Mouse (Mus musculus): ENCODE measurements at regions not wholly inside any gene's neighbourhood (a gene's known extent, or its start where the extent isn't known, plus 50 kb on each side); places are given as distances from the start of the nearest gene placed in this dataset.

- H3K4me3 ChIP-seq (replicated peaks; ENCODE audit: low read length): no peak overlapping the region
- no peaks in the 10 kb centered on the region for H3K9me3 ChIP-seq (replicated peaks; ENCODE audit: control insufficient read depth, low read length)
- no peaks in the 10 kb centered on the region for H3K36me3 ChIP-seq (ENCODE audit: control insufficient read depth, insufficient read depth, low read length)
- H3K27ac ChIP-seq (ENCODE audit: low read length): no peak overlapping the region
- H3K4me1 ChIP-seq (ENCODE audit: control insufficient read depth, insufficient read depth, low read length): peaks cover 7% of the 10 kb centered on the region; the same call in 1 of the 2 replicates
- peak; percentile 77 for ATAC-seq (ENCODE audit: insufficient read depth, low FRiP score)
- H3K4me2 ChIP-seq (ENCODE audit: low read depth, low read length): no peak overlapping the region
- H3K27me3 ChIP-seq (ENCODE audit: control insufficient read depth, insufficient read depth, low read length): no peaks in the 10 kb centered on the region
- WGBS: 65% methylated on average over 3 of the region's 3 CpGs
- no peak overlapping the region for H3K9ac ChIP-seq (ENCODE audit: low read length)
Observed at GRCm38 (mm10) chr7:138609605-138610004, 212.1 kb upstream of the Tcerg1l start.

- no peak overlapping the region for H3K27ac ChIP-seq (ENCODE audit: low read length)
- ATAC-seq (ENCODE audit: insufficient read depth, low FRiP score): no peak
- H3K9me3 ChIP-seq (replicated peaks; ENCODE audit: control insufficient read depth, low read length): no peaks in the 10 kb centered on the region
- H3K4me1 ChIP-seq (ENCODE audit: control insufficient read depth, insufficient read depth, low read length): peaks cover 7% of the 10 kb centered on the region; the same call in 1 of the 2 replicates
- 51% methylated on average over 4 of the region's 4 CpGs for WGBS
- no peaks in the 10 kb centered on the region for H3K27me3 ChIP-seq (ENCODE audit: control insufficient read depth, insufficient read depth, low read length)
- H3K36me3 ChIP-seq (ENCODE audit: control insufficient read depth, insufficient read depth, low read length): no peaks in the 10 kb centered on the region
- H3K4me2 ChIP-seq (ENCODE audit: low read depth, low read length): no peak overlapping the region
- H3K4me3 ChIP-seq (replicated peaks; ENCODE audit: low read length): no peak overlapping the region
- H3K9ac ChIP-seq (ENCODE audit: low read length): no peak overlapping the region
Observed at GRCm38 (mm10) chr7:138609124-138609523, 211.6 kb upstream of the Tcerg1l start.

DNA sequence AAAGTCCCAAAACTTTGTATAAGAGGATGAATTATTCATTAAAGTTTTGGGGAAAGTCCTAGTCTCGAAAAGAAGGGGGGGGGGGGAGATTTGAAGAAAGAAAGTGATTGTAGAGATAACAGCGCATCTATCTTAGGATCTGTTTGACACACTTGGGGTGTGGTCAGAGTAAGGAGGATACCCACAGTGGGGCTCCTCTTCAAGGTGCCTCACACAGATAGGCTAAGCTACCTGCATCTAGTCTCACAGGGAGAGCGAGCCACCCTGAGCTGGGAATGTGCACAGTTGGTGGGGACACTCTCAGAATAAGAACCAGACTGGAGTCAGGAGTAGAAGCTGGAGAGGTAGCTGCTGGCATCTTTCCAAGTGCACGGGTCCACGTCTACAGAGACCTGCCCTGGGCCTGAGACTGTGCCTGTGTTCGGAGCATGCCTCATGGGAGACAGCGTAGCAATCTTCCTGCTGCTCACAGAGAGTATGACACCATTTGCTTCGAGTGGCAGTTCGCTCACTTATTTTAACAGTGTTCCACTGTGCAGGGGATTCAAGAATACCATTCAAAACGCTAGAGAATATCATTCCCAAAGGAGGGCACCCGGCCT lies 208.9 kb upstream of the Tcerg1l start:
- ATAC-seq (ENCODE audit: insufficient read depth, low FRiP score): no peak

GRCm38 (mm10) chr7:138605923-138606322 lies 208.4 kb upstream of the Tcerg1l start:
- H3K4me1 ChIP-seq (ENCODE audit: control insufficient read depth, insufficient read depth, low read length): peaks cover 7% of the 10 kb centered on the region; the same call in 1 of the 2 replicates
- H3K4me2 ChIP-seq (ENCODE audit: low read depth, low read length): no peak overlapping the region
- H3K27ac ChIP-seq (ENCODE audit: low read length): no peak overlapping the region
- no peak overlapping the region for H3K9ac ChIP-seq (ENCODE audit: low read length)
- H3K4me3 ChIP-seq (replicated peaks; ENCODE audit: low read length): no peak overlapping the region
- no peaks in the 10 kb centered on the region for H3K9me3 ChIP-seq (replicated peaks; ENCODE audit: control insufficient read depth, low read length)
- no peak for ATAC-seq (ENCODE audit: insufficient read depth, low FRiP score)
- H3K36me3 ChIP-seq (ENCODE audit: control insufficient read depth, insufficient read depth, low read length): no peaks in the 10 kb centered on the region
- H3K27me3 ChIP-seq (ENCODE audit: control insufficient read depth, insufficient read depth, low read length): no peaks in the 10 kb centered on the region

More for the DNA sequence above, 208.9 kb upstream of the Tcerg1l start:
- Histone ChIP-seq H3K27ac (ENCODE audit: low read length) (no peak overlapping the region), H3K4me1 (ENCODE audit: control insufficient read depth, insufficient read depth, low read length) (peaks cover 7% of the 10 kb centered on the region; the same call in 1 of the 2 replicates), H3K9me3 (replicated peaks; ENCODE audit: control insufficient read depth, low read length) (no peaks in the 10 kb centered on the region), H3K36me3 (ENCODE audit: control insufficient read depth, insufficient read depth, low read length) (no peaks in the 10 kb centered on the region), H3K4me2 (ENCODE audit: low read depth, low read length) (no peak overlapping the region), H3K9ac (ENCODE audit: low read length) (no peak overlapping the region), H3K27me3 (ENCODE audit: control insufficient read depth, insufficient read depth, low read length) (no peaks in the 10 kb centered on the region), H3K4me3 (replicated peaks; ENCODE audit: low read length) (no peak overlapping the region)
- 72% methylated on average over 11 of the region's 11 CpGs for WGBS

GRCm38 (mm10) chr7:138601749-138602148 lies 204.2 kb upstream of the Tcerg1l start:
- ATAC-seq (ENCODE audit: insufficient read depth, low FRiP score): no peak
- WGBS: 42% methylated on average over 4 of the region's 4 CpGs
- Histone ChIP-seq H3K4me1 (ENCODE audit: control insufficient read depth, insufficient read depth, low read length) (no peaks in the 10 kb centered on the region), H3K27ac (ENCODE audit: low read length) (no peak overlapping the region), H3K4me2 (ENCODE audit: low read depth, low read length) (no peak overlapping the region), H3K9me3 (replicated peaks; ENCODE audit: control insufficient read depth, low read length) (no peaks in the 10 kb centered on the region), H3K9ac (ENCODE audit: low read length) (no peak overlapping the region), H3K4me3 (replicated peaks; ENCODE audit: low read length) (no peak overlapping the region), H3K36me3 (ENCODE audit: control insufficient read depth, insufficient read depth, low read length) (no peaks in the 10 kb centered on the region), H3K27me3 (ENCODE audit: control insufficient read depth, insufficient read depth, low read length) (no peaks in the 10 kb centered on the region)

DNA sequence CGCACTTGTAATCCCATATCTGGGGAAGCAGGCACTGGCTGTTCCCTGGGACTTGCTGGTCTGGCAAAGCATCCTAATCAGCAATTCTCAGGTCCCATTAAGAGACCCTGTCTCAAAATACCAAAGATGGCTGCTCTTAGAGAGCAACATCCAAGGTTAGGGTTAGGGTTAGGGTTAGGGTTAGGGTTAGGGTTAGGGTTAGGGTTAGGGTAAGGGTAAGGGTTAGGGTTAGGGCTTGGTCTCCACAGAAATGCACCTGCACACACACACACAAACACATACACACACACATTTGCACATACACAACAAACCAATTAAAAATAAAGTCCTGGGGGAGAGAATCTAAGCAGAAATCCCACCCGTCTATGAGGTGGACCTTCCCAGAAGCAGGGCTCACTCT lies 195.8 kb upstream of the Tcerg1l start:
- Histone ChIP-seq H3K9ac (ENCODE audit: low read length) (no peak overlapping the region), H3K4me1 (ENCODE audit: control insufficient read depth, insufficient read depth, low read length) (no peaks in the 10 kb centered on the region), H3K27me3 (ENCODE audit: control insufficient read depth, insufficient read depth, low read length) (no peaks in the 10 kb centered on the region), H3K9me3 (replicated peaks; ENCODE audit: control insufficient read depth, low read length) (no peaks in the 10 kb centered on the region), H3K4me3 (replicated peaks; ENCODE audit: low read length) (no peak overlapping the region), H3K36me3 (ENCODE audit: control insufficient read depth, insufficient read depth, low read length) (no peaks in the 10 kb centered on the region), H3K4me2 (ENCODE audit: low read depth, low read length) (no peak overlapping the region), H3K27ac (ENCODE audit: low read length) (no peak overlapping the region)
- no peak for ATAC-seq (ENCODE audit: insufficient read depth, low FRiP score)
- 79% methylated on average over 2 of the region's 2 CpGs for WGBS

DNA sequence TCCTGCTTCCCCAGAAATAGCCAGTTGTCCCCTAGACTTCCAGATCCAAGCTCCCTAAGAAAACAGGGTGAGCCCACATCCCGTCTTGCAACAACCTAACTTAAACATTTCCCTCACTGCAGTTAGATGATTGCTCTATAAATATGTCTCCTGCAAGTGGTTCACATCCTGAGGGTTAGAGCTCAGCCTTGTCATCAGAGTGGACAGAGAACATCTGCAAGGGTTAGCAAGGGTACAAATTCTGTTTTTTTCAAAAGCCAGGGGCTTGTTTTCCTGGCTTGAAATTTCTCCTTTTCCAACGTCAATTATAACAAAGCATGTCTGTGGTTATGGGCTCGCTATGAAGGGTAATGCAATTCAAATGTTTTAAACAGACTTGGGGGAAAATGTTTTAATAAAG lies 169.8 kb upstream of the Tcerg1l start:
- no peaks in the 10 kb centered on the region for H3K9me3 ChIP-seq (replicated peaks; ENCODE audit: control insufficient read depth, low read length)
- no peak overlapping the region for H3K27ac ChIP-seq (ENCODE audit: low read length)
- no peak for ATAC-seq (ENCODE audit: insufficient read depth, low FRiP score)
- WGBS: 44% methylated on average over 3 of the region's 3 CpGs
- no peaks in the 10 kb centered on the region for H3K27me3 ChIP-seq (ENCODE audit: control insufficient read depth, insufficient read depth, low read length)
- H3K4me2 ChIP-seq (ENCODE audit: low read depth, low read length): no peak overlapping the region
- no peaks in the 10 kb centered on the region for H3K36me3 ChIP-seq (ENCODE audit: control insufficient read depth, insufficient read depth, low read length)
- no peak overlapping the region for H3K4me3 ChIP-seq (replicated peaks; ENCODE audit: low read length)
- no peaks in the 10 kb centered on the region for H3K4me1 ChIP-seq (ENCODE audit: control insufficient read depth, insufficient read depth, low read length)
- H3K9ac ChIP-seq (ENCODE audit: low read length): no peak overlapping the region

DNA sequence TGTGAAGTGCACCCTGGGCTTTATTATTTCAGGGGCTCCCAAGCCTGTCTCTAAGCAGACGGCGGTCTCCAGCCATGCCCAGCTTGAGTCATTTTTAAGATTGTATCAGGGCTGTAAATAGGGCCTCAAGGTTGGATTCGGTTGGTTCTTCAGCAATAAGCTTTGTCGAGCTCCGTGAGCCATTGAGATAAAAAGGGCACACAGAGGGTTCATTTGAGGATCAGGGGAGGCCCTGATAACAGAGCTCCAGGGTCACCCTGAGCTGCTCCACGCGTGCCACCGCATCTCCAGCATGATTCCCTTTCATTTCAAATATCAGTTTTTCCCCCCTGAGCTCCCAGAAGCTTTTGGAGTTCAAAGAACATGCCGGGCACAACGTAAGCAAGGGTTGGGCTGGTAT lies 154.1 kb upstream of the Tcerg1l start:
- no peak overlapping the region for H3K27ac ChIP-seq (ENCODE audit: low read length)
- no peak overlapping the region for H3K9ac ChIP-seq (ENCODE audit: low read length)
- H3K4me1 ChIP-seq (ENCODE audit: control insufficient read depth, insufficient read depth, low read length): no peaks in the 10 kb centered on the region
- no peaks in the 10 kb centered on the region for H3K27me3 ChIP-seq (ENCODE audit: control insufficient read depth, insufficient read depth, low read length)
- WGBS: 72% methylated on average over 10 of the region's 10 CpGs
- no peaks in the 10 kb centered on the region for H3K9me3 ChIP-seq (replicated peaks; ENCODE audit: control insufficient read depth, low read length)
- H3K4me2 ChIP-seq (ENCODE audit: low read depth, low read length): no peak overlapping the region
- ATAC-seq (ENCODE audit: insufficient read depth, low FRiP score): no peak
- H3K4me3 ChIP-seq (replicated peaks; ENCODE audit: low read length): no peak overlapping the region
- no peaks in the 10 kb centered on the region for H3K36me3 ChIP-seq (ENCODE audit: control insufficient read depth, insufficient read depth, low read length)

DNA sequence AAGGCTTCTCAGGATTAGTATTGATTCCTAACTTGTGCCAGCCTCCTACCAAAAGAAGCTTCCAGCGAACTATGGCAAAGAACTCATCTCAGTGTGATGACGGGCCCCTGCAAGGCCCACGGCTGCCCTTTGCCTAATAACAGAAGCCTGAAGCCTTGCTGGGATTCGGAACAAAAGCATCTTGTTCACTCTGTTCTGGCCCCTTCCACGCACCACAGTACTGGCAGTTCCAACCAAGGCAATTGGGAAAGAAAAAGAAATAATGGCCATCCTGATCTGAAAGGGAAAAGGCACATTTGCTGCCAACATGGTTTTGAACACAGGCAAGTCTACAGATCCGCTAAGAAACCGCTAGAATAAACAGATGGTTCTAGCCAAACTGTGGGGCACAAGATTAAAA lies 150.4 kb upstream of the Tcerg1l start:
- H3K36me3 ChIP-seq (ENCODE audit: control insufficient read depth, insufficient read depth, low read length): no peaks in the 10 kb centered on the region
- no peak overlapping the region for H3K9ac ChIP-seq (ENCODE audit: low read length)
- H3K4me2 ChIP-seq (ENCODE audit: low read depth, low read length): no peak overlapping the region
- ATAC-seq (ENCODE audit: insufficient read depth, low FRiP score): no peak
- H3K27me3 ChIP-seq (ENCODE audit: control insufficient read depth, insufficient read depth, low read length): no peaks in the 10 kb centered on the region
- 81% methylated on average over 7 of the region's 7 CpGs for WGBS
- no peak overlapping the region for H3K4me3 ChIP-seq (replicated peaks; ENCODE audit: low read length)
- no peak overlapping the region for H3K27ac ChIP-seq (ENCODE audit: low read length)
- no peaks in the 10 kb centered on the region for H3K4me1 ChIP-seq (ENCODE audit: control insufficient read depth, insufficient read depth, low read length)
- no peaks in the 10 kb centered on the region for H3K9me3 ChIP-seq (replicated peaks; ENCODE audit: control insufficient read depth, low read length)
